Mouse (Mus musculus) embryonic facial prominence, embryonic 13.5 days (tissue): ENCODE results near the gene Snca. TPM values are rescaled to one million over a fixed set of nuclear protein-coding genes. Genes with fewer than 3 reads are reported as not detected.
"Not testable (repeated sequence)": the region's sequence is repeated elsewhere in the genome, so short reads cannot be mapped to it uniquely, and the experiment has no call there.

ENCODE experiments used
- ATAC-seq: fragments of 200-750 bp; cut with Nextera tagmentation; 2 replicates; pipeline ENCODE4 v1.8.0; 2017; ENCODE audit warnings: low read depth; ENCODE audit not compliant: insufficient number of reproducible peaks, insufficient read depth, low FRiP score, low TSS enrichment
- H3K27ac ChIP-seq: fragments of 300-500 bp; sonication (generic); 2 replicates; pipeline ENCODE4 v1.5.1; 2015; ENCODE audit warnings: moderate library complexity, mild to moderate bottlenecking, inconsistent platforms
- H3K27me3 ChIP-seq: fragments of 300-500 bp; sonication (generic); 2 replicates; pipeline ENCODE4 v1.6.1; 2015; ENCODE audit warnings: mild to moderate bottlenecking, inconsistent platforms
- H3K36me3 ChIP-seq: fragments of 300-500 bp; sonication (generic); 2 replicates; pipeline ENCODE4 v1.6.1; 2015; ENCODE audit warnings: mild to moderate bottlenecking, inconsistent platforms
- H3K4me1 ChIP-seq: fragments of 300-500 bp; sonication (generic); 2 replicates; pipeline ENCODE4 v1.6.1; 2015; ENCODE audit warnings: inconsistent platforms
- H3K4me2 ChIP-seq: fragments of 300-500 bp; sonication (generic); 2 replicates; pipeline ENCODE4 v1.6.1; 2015; ENCODE audit warnings: moderate library complexity, mild to moderate bottlenecking, inconsistent platforms
- H3K4me3 ChIP-seq: fragments of 300-500 bp; sonication (generic); 2 replicates; pipeline ENCODE4 v1.5.1; 2015; ENCODE audit warnings: mild to moderate bottlenecking, inconsistent platforms
- H3K9ac ChIP-seq: fragments of 300-500 bp; sonication (generic); 2 replicates; pipeline ENCODE4 v1.6.1; 2015; ENCODE audit warnings: mild to moderate bottlenecking, inconsistent platforms
- H3K9me3 ChIP-seq: fragments of 300-500 bp; sonication (generic); 2 replicates; pipeline ENCODE4 v1.6.1; 2016; ENCODE audit warnings: inconsistent platforms
- WGBS: fragments of 180-500 bp; shearing (Covaris S2); methylation state at CpG from one replicate; pipeline ENCODE4 v1.1.7; 2015; ENCODE audit warnings: mixed read lengths; 5-methylcytosine and 5-hydroxymethylcytosine counted together
- polyA plus RNA-seq: library from polyadenylated mRNA; unstranded; fragments of >200 nt; fragmentation: Nextera tagmentation; extraction: Ambion mirVana; gene quantifications from 2 replicates; pipeline ENCODE4 v1.2.1, GENCODE M21; 2015

Gene Snca
- polyA plus RNA-seq, 1 experiment from 2014 or later = 16.3 TPM

- Histone ChIP-seq H3K4me1 (no peaks in the 10 kb centered on the region), H3K36me3 (no peaks in the 10 kb centered on the region), H3K4me2 (no peak overlapping the region), H3K9ac (no peak overlapping the region), H3K9me3 (no peaks in the 10 kb centered on the region), H3K4me3 (no peak overlapping the region), H3K27ac (no peak overlapping the region), H3K27me3 (no peaks in the 10 kb centered on the region)
- 17% methylated on average over 2 of the region's 2 CpGs for WGBS
- ATAC-seq = no peak
Observed at GRCm38 (mm10) chr6:60709997-60710471, 119.6 kb downstream of the Snca start.

- H3K4me3 ChIP-seq = no peak overlapping the region
- H3K9ac ChIP-seq = no peak overlapping the region
- no peaks in the 10 kb centered on the region for H3K4me1 ChIP-seq
- no peak overlapping the region for H3K27ac ChIP-seq
- no peak overlapping the region for H3K4me2 ChIP-seq
- H3K27me3 ChIP-seq = no peaks in the 10 kb centered on the region
- H3K36me3 ChIP-seq = no peaks in the 10 kb centered on the region
- H3K9me3 ChIP-seq = no peaks in the 10 kb centered on the region
- WGBS = 88% methylated on average over 2 of the region's 2 CpGs
- ATAC-seq = no peak
Observed at GRCm38 (mm10) chr6:60698072-60698471, 131.6 kb downstream of the Snca start.

GRCm38 (mm10) chr6:60687048-60687447 lies 142.6 kb downstream of the Snca start:
- not testable (repeated sequence) for H3K9me3 ChIP-seq, H3K27me3 ChIP-seq, H3K4me3 ChIP-seq, H3K4me2 ChIP-seq, H3K9ac ChIP-seq, H3K27ac ChIP-seq, H3K4me1 ChIP-seq, H3K36me3 ChIP-seq, ATAC-seq
- WGBS = 81% methylated on average over 4 of the region's 4 CpGs

- ATAC-seq = no peak
- WGBS = 45% methylated on average over 4 of the region's 4 CpGs
- Histone ChIP-seq H3K4me3 (no peak overlapping the region), H3K27ac (no peak overlapping the region), H3K27me3 (no peaks in the 10 kb centered on the region), H3K4me2 (no peak overlapping the region), H3K36me3 (no peaks in the 10 kb centered on the region), H3K9ac (no peak overlapping the region), H3K4me1 (no peaks in the 10 kb centered on the region), H3K9me3 (no peaks in the 10 kb centered on the region)
Observed at GRCm38 (mm10) chr6:60682233-60682632, 147.4 kb downstream of the Snca start.

Other genes starting within 250 kb of the Snca start
- gene Mmrn1, start 95.1 kb upstream of the Snca start, polyA plus RNA-seq = 6.3 and 6.4 TPM in 2 replicates